Mouse (Mus musculus) bone marrow macrophage, adult 2 months (primary cell): ENCODE measurements around the gene Hsd11b2. TPM values are rescaled to one million over a fixed set of nuclear protein-coding genes. Genes with fewer than 3 reads are reported as not detected.

ENCODE experiments used
- H3K27ac ChIP-seq: 2 replicates; pipeline ENCODE4 v1.5.1; 2012; ENCODE audit warnings: low read depth, low read length; ENCODE audit not compliant: insufficient read depth
- H3K4me1 ChIP-seq: 2 replicates; pipeline ENCODE4 v1.6.1; 2012; ENCODE audit warnings: low read length; ENCODE audit not compliant: control insufficient read depth, insufficient read depth
- H3K4me3 ChIP-seq: 2 replicates; pipeline ENCODE4 v1.5.1; 2012; ENCODE audit warnings: mild to moderate bottlenecking, low read length, moderate library complexity; ENCODE audit not compliant: insufficient read depth
- CTCF ChIP-seq: IDR thresholded peaks from 2 replicates; pipeline ENCODE4 v1.5.1; 2012; ENCODE audit warnings: low read depth, mild to moderate bottlenecking, low read length, moderate library complexity
- POLR2A ChIP-seq: IDR thresholded peaks from 2 replicates; pipeline ENCODE4 v1.6.1; 2012; ENCODE audit warnings: mild to moderate bottlenecking, low read depth, low read length, borderline replicate concordance
- polyA plus RNA-seq: library from polyadenylated mRNA; stranded (reverse); fragments of >200 nt; gene quantifications from 2 replicates; pipeline ENCODE4 v1.2.4, GENCODE M21; 2012; ENCODE audit not compliant: missing spikeins, insufficient read depth, insufficient read length

The Hsd11b2 gene
- polyA plus RNA-seq, 1 experiment, result not detected

GRCm38 (mm10) chr8:105483212-105484029 is 35.1 kb upstream of the Hsd11b2 start:
- Histone ChIP-seq H3K27ac (no peak overlapping the region), H3K4me3 (no peak overlapping the region), H3K4me1 (no peaks in the 10 kb centered on the region)
- TF ChIP-seq CTCF (no peak), POLR2A (no peak)

- H3K27ac ChIP-seq, result no peak overlapping the region
Observed at GRCm38 (mm10) chr8:105484030-105484368, 34.6 kb upstream of the Hsd11b2 start.

GRCm38 (mm10) chr8:105484392-105484791 is 34.2 kb upstream of the Hsd11b2 start:
- TF ChIP-seq CTCF, result peak; percentile 38; the same call in 1 of the 2 replicates
- no peak for TF ChIP-seq POLR2A

More at GRCm38 (mm10) chr8:105484030-105484368, 34.6 kb upstream of the Hsd11b2 start:
- Histone ChIP-seq H3K4me3 (no peak overlapping the region), H3K4me1 (no peaks in the 10 kb centered on the region)
- TF ChIP-seq POLR2A (no peak), CTCF (no peak)

GRCm38 (mm10) chr8:105488082-105488481 is 30.5 kb upstream of the Hsd11b2 start:
- H3K4me1 ChIP-seq, result no peaks in the 10 kb centered on the region
- no peak overlapping the region for H3K27ac ChIP-seq
- H3K4me3 ChIP-seq, result no peak overlapping the region
- TF ChIP-seq POLR2A (no peak), CTCF (no peak)

More at GRCm38 (mm10) chr8:105484392-105484791, 34.2 kb upstream of the Hsd11b2 start:
- no peaks in the 10 kb centered on the region for H3K4me1 ChIP-seq
- H3K4me3 ChIP-seq, result no peak overlapping the region
- H3K27ac ChIP-seq, result no peak overlapping the region

- no peak overlapping the region for H3K4me3 ChIP-seq
- H3K4me1 ChIP-seq, result no peaks in the 10 kb centered on the region
- no peak overlapping the region for H3K27ac ChIP-seq
- TF ChIP-seq POLR2A (no peak), CTCF (no peak)
Observed at GRCm38 (mm10) chr8:105489281-105489680, 29.3 kb upstream of the Hsd11b2 start.

- no peak for TF ChIP-seq POLR2A
- TF ChIP-seq CTCF, result no peak
- Histone ChIP-seq H3K4me1 (peaks cover 12% of the 10 kb centered on the region), H3K4me3 (no peak overlapping the region), H3K27ac (no peak overlapping the region)
Observed at GRCm38 (mm10) chr8:105493495-105493894, 25.1 kb upstream of the Hsd11b2 start.

- TF ChIP-seq POLR2A (no peak), CTCF (no peak)
- no peak overlapping the region for H3K4me3 ChIP-seq
- H3K27ac ChIP-seq, result no peak overlapping the region
- H3K4me1 ChIP-seq, result peaks cover 16% of the 10 kb centered on the region
Observed at GRCm38 (mm10) chr8:105494566-105494965, 24.0 kb upstream of the Hsd11b2 start.

- no peak for TF ChIP-seq CTCF
- no peak for TF ChIP-seq POLR2A
- Histone ChIP-seq H3K27ac (no peak overlapping the region), H3K4me3 (peak overlapping the region; percentile 78), H3K4me1 (peaks cover 20% of the 10 kb centered on the region)
Observed at GRCm38 (mm10) chr8:105495350-105496302, 22.9 kb upstream of the Hsd11b2 start.

- H3K4me1 ChIP-seq, result peaks cover 20% of the 10 kb centered on the region
- peak; percentile 8; the same call in 1 of the 2 replicates for TF ChIP-seq CTCF
- TF ChIP-seq POLR2A, result no peak
- no peak within 1 kb of the TSS for H3K27ac ChIP-seq
- H3K4me3 ChIP-seq, result peak within 1 kb of the TSS; percentile 78
Observed at GRCm38 (mm10) chr8:105496439-105497180, 21.9 kb upstream of the Hsd11b2 start, which contains the start of gene Zdhhc1. Zdhhc1 (minus strand) TSS chr8:105496902.
